Mouse (Mus musculus): Measurements from ENCODE around the gene Fam78a. TPM values are rescaled to one million over a fixed set of nuclear protein-coding genes. Genes with fewer than 3 reads are reported as not detected.

Gene Fam78a
- polyA plus RNA-seq, 1 experiment from 2014 or later = 37.7 TPM

- no peaks in the 10 kb centered on the region for H3K27me3 ChIP-seq (ENCODE audit: insufficient read depth, poor library complexity, severe bottlenecking)
- DNase-seq (ENCODE audit: low spot score) = no peak
- peaks cover 17% of the 10 kb centered on the region for H3K4me1 ChIP-seq
- WGBS = 91% methylated on average over 20 of the region's 20 CpGs
- no peaks in the 10 kb centered on the region for H3K9me3 ChIP-seq
- H3K36me3 ChIP-seq = no peaks in the 10 kb centered on the region
- peak overlapping the region; percentile 59; the same call in 1 of the 2 replicates for H3K27ac ChIP-seq
- H3K4me3 ChIP-seq = no peak overlapping the region
Observed at GRCm38 (mm10) chr2:32119802-32120750, 35.4 kb upstream of the Fam78a start.

GRCm38 (mm10) chr2:32115851-32116268, 31.2 kb upstream of the Fam78a start:
- no peaks in the 10 kb centered on the region for H3K36me3 ChIP-seq
- no peaks in the 10 kb centered on the region for H3K9me3 ChIP-seq
- no peak for DNase-seq (ENCODE audit: low spot score)
- H3K4me1 ChIP-seq = peaks cover 18% of the 10 kb centered on the region
- 77% methylated on average over 4 of the region's 4 CpGs for WGBS
- no peaks in the 10 kb centered on the region for H3K27me3 ChIP-seq (ENCODE audit: insufficient read depth, poor library complexity, severe bottlenecking)
- H3K27ac ChIP-seq = peak overlapping the region; percentile 57; the same call in 1 of the 2 replicates
- no peak overlapping the region for H3K4me3 ChIP-seq

GRCm38 (mm10) chr2:32112548-32112947, 27.9 kb upstream of the Fam78a start:
- no peak overlapping the region for H3K27ac ChIP-seq
- WGBS = 72% methylated on average over 2 of the region's 2 CpGs

GRCm38 (mm10) chr2:32111268-32111667, 26.6 kb upstream of the Fam78a start:
- H3K27me3 ChIP-seq (ENCODE audit: insufficient read depth, poor library complexity, severe bottlenecking) = no peaks in the 10 kb centered on the region
- no peak for DNase-seq (ENCODE audit: low spot score)
- 100% methylated on average over 1 of the region's 1 CpGs for WGBS
- H3K4me1 ChIP-seq = peaks cover 25% of the 10 kb centered on the region
- H3K36me3 ChIP-seq = peaks cover 19% of the 10 kb centered on the region
- H3K9me3 ChIP-seq = no peaks in the 10 kb centered on the region
- no peak overlapping the region for H3K4me3 ChIP-seq
- H3K27ac ChIP-seq = no peak overlapping the region; the same call in 1 of the 2 replicates

More at GRCm38 (mm10) chr2:32112548-32112947, 27.9 kb upstream of the Fam78a start:
- Histone ChIP-seq H3K27me3 (ENCODE audit: insufficient read depth, poor library complexity, severe bottlenecking) (no peaks in the 10 kb centered on the region), H3K9me3 (no peaks in the 10 kb centered on the region), H3K4me1 (peaks cover 19% of the 10 kb centered on the region), H3K36me3 (peaks cover 19% of the 10 kb centered on the region), H3K4me3 (no peak overlapping the region)
- no peak for DNase-seq (ENCODE audit: low spot score)

GRCm38 (mm10) chr2:32105930-32106329, 21.3 kb upstream of the Fam78a start:
- Histone ChIP-seq H3K4me1 (peaks cover 44% of the 10 kb centered on the region), H3K27me3 (ENCODE audit: insufficient read depth, poor library complexity, severe bottlenecking) (no peaks in the 10 kb centered on the region), H3K36me3 (peaks cover 22% of the 10 kb centered on the region), H3K9me3 (no peaks in the 10 kb centered on the region), H3K4me3 (no peak overlapping the region), H3K27ac (peak overlapping the region; percentile 84)
- 88% methylated on average over 7 of the region's 7 CpGs for WGBS
- no peak for DNase-seq (ENCODE audit: low spot score)

- 56% methylated on average over 16 of the region's 16 CpGs for WGBS
- Histone ChIP-seq H3K27me3 (ENCODE audit: insufficient read depth, poor library complexity, severe bottlenecking) (no peaks in the 10 kb centered on the region), H3K4me3 (peak overlapping the region; percentile 18), H3K36me3 (peaks cover 24% of the 10 kb centered on the region), H3K27ac (peak overlapping the region; percentile 84), H3K4me1 (peaks cover 40% of the 10 kb centered on the region), H3K9me3 (0 out of 2 replicates have a peak, but pooled peaks cover 5% of the 10 kb centered on the region)
- no peak for DNase-seq (ENCODE audit: low spot score)
Observed at GRCm38 (mm10) chr2:32105117-32105913, 20.7 kb upstream of the Fam78a start.

GRCm38 (mm10) chr2:32104122-32104521, 19.5 kb upstream of the Fam78a start:
- H3K4me3 ChIP-seq = no peak overlapping the region
- WGBS = 82% methylated on average over 7 of the region's 7 CpGs
- H3K9me3 ChIP-seq = 0 out of 2 replicates have a peak, but pooled peaks cover 5% of the 10 kb centered on the region
- peaks cover 40% of the 10 kb centered on the region for H3K4me1 ChIP-seq
- no peaks in the 10 kb centered on the region for H3K27me3 ChIP-seq (ENCODE audit: insufficient read depth, poor library complexity, severe bottlenecking)
- peak overlapping the region; percentile 84 for H3K27ac ChIP-seq
- H3K36me3 ChIP-seq = peaks cover 25% of the 10 kb centered on the region
- DNase-seq (ENCODE audit: low spot score) = no peak

GRCm38 (mm10) chr2:32103557-32103956, 18.9 kb upstream of the Fam78a start:
- Histone ChIP-seq H3K4me1 (peaks cover 40% of the 10 kb centered on the region), H3K4me3 (no peak overlapping the region), H3K27ac (peak overlapping the region; percentile 84; the same call in 1 of the 2 replicates), H3K9me3 (0 out of 2 replicates have a peak, but pooled peaks cover 5% of the 10 kb centered on the region), H3K36me3 (peaks cover 26% of the 10 kb centered on the region), H3K27me3 (ENCODE audit: insufficient read depth, poor library complexity, severe bottlenecking) (no peaks in the 10 kb centered on the region)
- no peak for DNase-seq (ENCODE audit: low spot score)
- 72% methylated on average over 7 of the region's 7 CpGs for WGBS

- 66% methylated on average over 5 of the region's 5 CpGs for WGBS
- H3K36me3 ChIP-seq = peaks cover 25% of the 10 kb centered on the region
- H3K4me3 ChIP-seq = no peak overlapping the region
Observed at GRCm38 (mm10) chr2:32102944-32103343, 18.3 kb upstream of the Fam78a start.

GRCm38 (mm10) chr2:32096122-32096420, 11.4 kb upstream of the Fam78a start:
- H3K9me3 ChIP-seq = 0 out of 2 replicates have a peak, but pooled peaks cover 5% of the 10 kb centered on the region
- H3K27me3 ChIP-seq (ENCODE audit: insufficient read depth, poor library complexity, severe bottlenecking) = no peaks in the 10 kb centered on the region
- H3K36me3 ChIP-seq = peaks cover 23% of the 10 kb centered on the region
- WGBS = 86% methylated on average over 10 of the region's 10 CpGs
- DNase-seq (ENCODE audit: low spot score) = no peak
- H3K4me1 ChIP-seq = peaks cover 27% of the 10 kb centered on the region
- peak overlapping the region; percentile 59 for H3K4me3 ChIP-seq
- peak overlapping the region; percentile 84 for H3K27ac ChIP-seq

More at GRCm38 (mm10) chr2:32102944-32103343, 18.3 kb upstream of the Fam78a start:
- no peaks in the 10 kb centered on the region for H3K27me3 ChIP-seq (ENCODE audit: insufficient read depth, poor library complexity, severe bottlenecking)
- 0 out of 2 replicates have a peak, but pooled peaks cover 5% of the 10 kb centered on the region for H3K9me3 ChIP-seq
- no peak for DNase-seq (ENCODE audit: low spot score)
- peaks cover 40% of the 10 kb centered on the region for H3K4me1 ChIP-seq
- peak overlapping the region; percentile 84; the same call in 1 of the 2 replicates for H3K27ac ChIP-seq

- H3K27ac ChIP-seq = peak within 1 kb of the TSS; percentile 84
- H3K9me3 ChIP-seq = 0 out of 2 replicates have a peak, but pooled peaks cover 2% of the 10 kb centered on the region
- peaks cover 27% of the 10 kb centered on the region for H3K4me1 ChIP-seq
- H3K27me3 ChIP-seq (ENCODE audit: insufficient read depth, poor library complexity, severe bottlenecking) = no peaks in the 10 kb centered on the region
- 50% methylated on average over 22 of the region's 22 CpGs for WGBS
- DNase-seq (ENCODE audit: low spot score) = no peak
- H3K4me3 ChIP-seq = peak within 1 kb of the TSS; percentile 59
- peaks cover 18% of the 10 kb centered on the region for H3K36me3 ChIP-seq
Observed at GRCm38 (mm10) chr2:32095351-32096121, 10.9 kb upstream of the Fam78a start, which contains the start of gene Plpp7. TSS of gene Plpp7 (plus strand) at chr2:32095528.

All from heart, embryonic 10.5 days (tissue).